Mouse (Mus musculus) cortical plate, adult 2 months (tissue): ENCODE results near the gene Rassf4.

Experiments
- CTCF ChIP-seq: fragments of 200-500 bp; IDR thresholded peaks from 2 replicates; pipeline ENCODE4 v1.5.1; 2011; ENCODE audit warnings: mild to moderate bottlenecking, control low read depth, low read length; ENCODE audit not compliant: insufficient read depth; ENCODE audit errors: extremely low read depth
- POLR2A ChIP-seq: fragments of 200-500 bp; IDR thresholded peaks from 2 replicates; pipeline ENCODE4 v1.6.1; 2011; ENCODE audit warnings: mild to moderate bottlenecking, low read length, control low read depth; ENCODE audit not compliant: insufficient read depth; ENCODE audit errors: extremely low read depth

DNA sequence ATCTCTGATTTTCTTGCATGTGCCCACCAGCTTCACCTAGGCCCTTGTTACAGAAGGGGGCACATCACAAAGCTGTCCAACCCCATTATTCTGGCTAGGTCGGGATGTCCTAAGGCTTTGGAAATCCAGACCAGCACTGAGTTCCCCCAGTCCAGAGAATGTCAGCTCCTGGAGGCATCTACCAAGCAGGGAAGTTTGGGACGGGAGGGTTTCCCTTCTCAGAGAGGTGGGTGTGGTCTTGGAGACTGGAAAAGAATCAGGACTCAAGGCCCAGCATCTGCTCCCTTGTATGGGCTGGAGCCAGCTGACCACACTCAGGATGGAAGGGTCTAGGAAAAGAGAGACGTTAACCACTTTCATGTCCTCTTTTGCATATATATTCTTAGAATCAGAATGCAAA lies 20.6 kb downstream of the Rassf4 start:
- TF ChIP-seq POLR2A (no peak), CTCF (no peak)
